Mouse (Mus musculus) lung, postnatal 0 days (tissue): ENCODE measurements around the gene Gcn1l1.

ENCODE experiments used
- CTCF ChIP-seq: IDR thresholded peaks from 2 replicates; pipeline ENCODE4 v1.5.1; 2016; ENCODE audit warnings: antibody characterized with exemption, mild to moderate bottlenecking
- EP300 ChIP-seq: IDR thresholded peaks from 2 replicates; pipeline ENCODE4 v1.6.1; 2016; ENCODE audit warnings: antibody characterized with exemption, mild to moderate bottlenecking, control low read depth

GRCm38 (mm10) chr5:115667894-115668293 lies 102.8 kb downstream of the Gcn1l1 start:
- no peak for TF ChIP-seq EP300
- no peak for TF ChIP-seq CTCF
